Mouse (Mus musculus) urinary bladder, adult 2 months (tissue): Measurements from ENCODE around the gene Olfr1402. TPM values are rescaled to one million over a fixed set of nuclear protein-coding genes. Genes with fewer than 3 reads are reported as not detected.

Experiments
- DNase-seq: peaks from one replicate; pipeline ENCODE4 v3.0.0; 2022; ENCODE audit warnings: low spot score
- polyA plus RNA-seq: library from polyadenylated mRNA; depleted of rRNA; stranded (reverse); fragments of >200 nt; gene quantifications from 2 replicates; pipeline ENCODE4 v1.2.3, GENCODE M21; 2012; rRNA removed

The Olfr1402 gene
- polyA plus RNA-seq, result not detected in 2 replicates

- DNase-seq, result no peak
Measured at GRCm38 (mm10) chr3:97421920-97422319, at the start of gene Olfr1402. Gene Olfr1402 (minus strand): TSS chr3:97422020.

GRCm38 (mm10) chr3:97455286-97455685 lies 33.5 kb upstream of the Olfr1402 start:
- DNase-seq, result no peak

GRCm38 (mm10) chr3:97438619-97439018 lies 16.8 kb upstream of the Olfr1402 start:
- DNase-seq, result no peak

- DNase-seq, result peak; percentile 26
Measured at GRCm38 (mm10) chr3:97394289-97394688, 27.5 kb downstream of the Olfr1402 start.

- no peak for DNase-seq
Measured at GRCm38 (mm10) chr3:97393079-97393478, 28.7 kb downstream of the Olfr1402 start.

GRCm38 (mm10) chr3:97370382-97370781 lies 51.4 kb downstream of the Olfr1402 start:
- no peak for DNase-seq

GRCm38 (mm10) chr3:97363418-97364098 lies 58.3 kb downstream of the Olfr1402 start:
- no peak for DNase-seq

GRCm38 (mm10) chr3:97358448-97358847 lies 63.4 kb downstream of the Olfr1402 start:
- DNase-seq, result no peak

Other genes with a start within 250 kb of the Olfr1402 start
- gene Bcl9, start 124.1 kb downstream of the Olfr1402 start, polyA plus RNA-seq, result 6.9 and 15.1 TPM in 2 replicates
- 27.7 and 33.0 TPM in 2 replicates for gene Chd1l, start 188.2 kb upstream of the Olfr1402 start, polyA plus RNA-seq
- 1,034 and 1,245 TPM in 2 replicates for gene Fmo5, start 206.8 kb upstream of the Olfr1402 start, polyA plus RNA-seq
- 63.1 and 78.0 TPM in 2 replicates for gene Prkab2, start 236.2 kb upstream of the Olfr1402 start, polyA plus RNA-seq